Mouse (Mus musculus): ENCODE results near the gene Mon1a.

GRCm38 (mm10) chr9:107935374-107935773 lies 47.4 kb downstream of the Mon1a start, which contains the start of gene Camkv:
- TF ChIP-seq CTCF (IDR thresholded peaks at IDR 0.05; ENCODE audit: low read depth) (no peak), EP300 (IDR thresholded peaks at IDR 0.05; ENCODE audit: low read depth) (no peak)

Measured in liver, postnatal 0 days (tissue).